Mouse (Mus musculus) fibroblast of lung, adult 2 months (primary cell): ENCODE measurements around the gene Fam243.

ENCODE experiments used
- DNase-seq: peaks from one replicate; pipeline ENCODE4 v3.0.0-alpha.2; 2011; ENCODE audit warnings: low read depth

The Fam243 gene

DNA sequence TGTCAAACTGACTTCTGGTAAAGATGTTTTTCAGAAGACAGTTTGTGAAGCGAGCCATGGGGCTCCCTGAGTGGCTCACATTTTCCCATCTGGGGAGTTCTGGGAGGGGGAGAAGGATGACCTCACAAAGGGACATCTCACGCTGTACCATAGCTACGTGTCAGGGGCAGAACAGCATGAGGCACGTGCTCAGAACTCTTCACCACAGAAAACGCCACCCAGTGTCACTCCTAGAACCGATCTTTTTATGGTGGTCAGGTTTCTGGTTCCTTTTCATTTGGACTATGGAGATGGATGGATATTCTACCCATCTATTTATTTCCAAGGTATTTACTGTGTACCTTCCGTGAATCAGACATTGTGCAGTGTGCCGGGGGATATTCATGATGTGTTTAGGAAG lies at the start of gene Fam243:
TSS of gene Fam243 (minus strand) at position 101 of the 400 bp plus-strand sequence.
- DNase-seq: no peak

GRCm38 (mm10) chr16:92369260-92369659 lies 48.0 kb upstream of the Fam243 start:
- peak; percentile 68 for DNase-seq

- no peak for DNase-seq
Measured at GRCm38 (mm10) chr16:92365477-92365876, 44.2 kb upstream of the Fam243 start.

DNA sequence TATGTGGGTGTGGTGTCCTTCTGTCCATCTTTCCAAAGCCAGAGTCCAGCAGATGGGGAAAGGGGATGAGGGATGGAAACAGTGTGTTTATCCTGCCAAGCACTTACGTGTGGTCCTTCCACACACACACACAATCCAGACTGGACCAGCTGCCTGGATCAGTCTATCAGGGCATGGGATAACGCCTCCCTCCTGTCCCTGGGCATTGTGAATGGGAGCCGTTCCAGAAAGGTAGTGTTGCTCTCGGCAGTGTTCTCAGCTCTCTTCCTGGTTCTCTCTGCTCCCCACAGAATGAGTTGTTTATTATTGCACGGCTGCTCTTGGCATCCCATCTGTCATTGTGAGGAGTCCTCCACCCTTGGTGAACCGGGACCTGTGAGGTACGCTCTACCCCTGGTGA lies 39.5 kb upstream of the Fam243 start:
- no peak for DNase-seq

GRCm38 (mm10) chr16:92359229-92359628 lies 38.0 kb upstream of the Fam243 start, which contains the start of gene Kcne1:
Gene Kcne1 (minus strand): TSS chr16:92359468.
- DNase-seq: no peak

- no peak for DNase-seq
Measured at GRCm38 (mm10) chr16:92358734-92359133, 37.5 kb upstream of the Fam243 start.

GRCm38 (mm10) chr16:92357566-92357965 lies 36.3 kb upstream of the Fam243 start:
- no peak for DNase-seq

DNA sequence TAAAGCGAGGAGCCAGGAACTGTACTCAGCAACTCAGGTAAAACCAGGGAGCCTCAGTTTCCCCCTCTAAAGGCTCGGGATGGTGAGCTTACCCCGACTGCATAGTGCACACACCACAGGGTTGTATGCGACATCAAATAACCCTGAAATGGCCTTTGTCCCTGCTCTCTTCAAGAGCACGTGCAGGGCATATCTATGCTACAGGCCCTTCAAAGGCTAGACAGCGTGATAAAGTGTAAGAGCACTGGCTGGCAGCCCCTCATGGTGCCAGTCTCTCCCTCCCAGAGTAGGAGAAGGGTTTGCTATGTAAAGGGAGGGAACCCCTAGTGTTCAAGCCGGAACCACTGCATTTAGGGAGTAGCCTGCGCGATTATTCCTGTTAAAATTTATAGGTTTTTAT lies 35.8 kb upstream of the Fam243 start:
- DNase-seq: no peak

GRCm38 (mm10) chr16:92355982-92356381 lies 34.7 kb upstream of the Fam243 start:
- no peak for DNase-seq

DNA sequence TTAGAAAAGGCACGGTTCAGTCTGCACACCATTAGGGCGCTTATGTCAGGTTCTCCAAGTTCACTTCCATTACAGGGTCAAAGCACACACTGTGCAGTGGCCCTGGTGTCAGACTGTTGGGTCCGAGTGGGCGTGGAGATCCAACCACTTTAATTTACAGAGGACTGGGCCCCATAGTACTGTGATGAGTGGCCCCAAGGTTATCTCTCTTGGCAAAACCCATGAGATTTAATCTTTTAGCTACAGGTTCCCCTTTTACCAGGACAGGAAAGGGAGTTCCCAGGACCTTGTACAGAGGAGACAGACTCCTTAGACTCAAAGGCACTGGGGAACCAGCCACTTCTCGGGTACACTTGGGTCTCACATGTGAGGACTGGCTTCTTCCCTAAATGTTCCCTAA lies 34.1 kb upstream of the Fam243 start:
- no peak for DNase-seq

- DNase-seq: no peak
Measured at GRCm38 (mm10) chr16:92353897-92354296, 32.7 kb upstream of the Fam243 start.

GRCm38 (mm10) chr16:92353295-92353694 lies 32.1 kb upstream of the Fam243 start:
- no peak for DNase-seq

DNA sequence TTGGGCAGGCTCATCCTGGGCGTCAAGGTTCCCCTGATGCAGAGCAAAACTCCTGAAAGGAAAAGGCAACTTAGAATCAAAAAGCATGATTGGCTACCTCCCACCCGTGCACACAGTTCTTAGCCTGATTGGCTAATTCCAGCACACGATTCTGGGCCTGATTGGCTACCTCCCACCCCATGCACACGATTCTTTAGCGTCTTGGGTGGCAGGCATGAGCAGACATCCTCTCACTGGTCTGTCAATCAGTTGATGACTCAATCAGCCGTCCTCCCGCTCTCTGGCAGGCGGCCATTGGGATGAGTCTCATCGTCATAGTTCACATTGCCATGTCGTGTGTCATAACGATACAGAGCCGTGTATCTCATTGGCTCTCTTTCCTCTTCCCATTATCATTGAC lies 27.7 kb upstream of the Fam243 start:
- no peak for DNase-seq

DNA sequence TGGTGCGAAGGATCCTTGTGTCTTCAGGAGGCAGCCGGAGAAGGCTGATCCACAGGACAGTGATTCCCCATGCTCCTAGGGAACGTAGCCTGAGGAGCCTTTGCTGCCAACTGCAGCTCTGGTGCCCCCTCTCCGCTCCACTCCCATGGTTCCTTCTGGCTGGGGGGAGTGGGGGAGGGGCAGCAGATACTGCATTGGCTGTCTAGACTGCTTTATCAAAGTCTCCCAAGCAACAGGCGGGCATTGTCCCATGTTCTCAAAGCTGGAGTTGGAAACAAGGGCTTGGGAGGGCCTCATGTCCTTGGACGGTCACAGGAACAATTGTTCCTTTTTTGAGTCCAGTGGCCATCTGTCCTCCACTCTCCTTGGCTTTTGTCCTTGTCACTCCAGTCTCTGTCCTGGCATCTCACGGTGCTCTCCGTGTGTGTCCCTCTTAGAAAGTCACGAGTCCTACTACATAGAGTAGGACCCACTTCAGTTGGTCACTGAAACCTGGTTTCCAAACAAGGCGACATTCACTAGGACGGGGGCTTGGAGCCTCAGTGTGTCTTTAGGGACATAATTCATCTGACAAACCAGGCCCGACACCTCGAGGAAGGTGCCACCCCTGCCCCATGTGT lies 25.2 kb upstream of the Fam243 start:
- DNase-seq: no peak

DNA sequence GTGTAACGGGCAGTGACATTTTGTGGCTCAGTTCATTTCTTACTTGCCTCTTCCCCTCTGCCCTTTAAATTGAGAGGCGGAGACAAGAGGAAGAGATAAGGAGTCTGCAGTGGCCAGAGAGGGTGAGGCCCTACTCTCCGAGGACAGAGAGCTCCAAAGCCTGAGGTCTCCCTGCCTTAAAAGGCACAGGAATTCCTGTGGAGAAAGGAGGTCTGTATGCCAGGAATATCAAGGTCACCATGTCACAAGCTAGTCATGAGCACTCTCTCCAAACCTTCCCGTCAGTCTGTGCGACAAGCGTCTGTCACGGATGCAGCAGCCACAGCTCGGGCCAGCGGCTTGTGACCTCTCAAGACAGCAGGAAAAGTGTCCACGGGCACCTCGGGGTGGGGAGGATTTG lies 23.9 kb upstream of the Fam243 start:
- DNase-seq: no peak

DNA sequence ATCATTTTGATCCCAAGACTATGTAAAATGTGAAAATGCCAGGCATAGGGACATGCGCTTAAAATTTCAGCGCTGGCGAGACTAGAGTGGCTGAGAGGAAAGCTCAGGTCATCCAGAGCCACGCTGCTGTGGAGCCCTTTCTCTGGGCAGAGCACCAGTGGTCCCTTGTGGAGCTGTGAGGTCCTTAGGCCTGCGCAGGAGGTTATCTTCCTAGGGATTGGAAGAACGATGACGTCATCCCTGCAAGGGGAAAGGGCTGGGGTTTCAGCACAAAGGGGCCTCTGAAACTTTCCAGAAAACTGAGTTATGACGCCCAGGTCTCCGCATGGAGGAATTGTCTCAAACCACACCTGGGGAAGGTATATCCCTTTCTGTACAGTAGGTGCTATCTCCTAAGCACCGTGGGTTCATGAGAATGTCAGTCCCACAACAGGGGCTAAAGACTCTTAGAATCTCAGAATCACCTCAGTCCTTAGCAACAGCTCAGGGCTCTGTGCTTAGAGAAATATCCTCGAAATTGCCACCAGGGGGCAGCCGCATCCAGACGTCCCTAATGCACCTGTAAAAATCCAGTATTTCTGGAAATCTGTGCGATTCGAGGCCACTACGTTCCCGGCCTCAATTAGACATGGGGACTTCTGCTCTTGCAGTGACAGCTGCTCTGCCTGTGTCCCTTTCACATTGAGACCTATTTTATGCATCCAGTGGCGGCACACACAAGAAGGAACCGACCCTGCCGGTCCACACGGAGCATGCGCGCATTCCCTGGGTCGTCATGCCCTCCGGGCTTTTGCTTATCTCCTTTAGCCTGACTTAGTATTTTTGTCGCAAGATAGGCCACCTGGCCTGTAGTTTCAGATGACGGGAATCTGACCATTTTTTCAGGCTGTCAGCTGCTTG lies 19.6 kb upstream of the Fam243 start:
- DNase-seq: peak; percentile 27

DNA sequence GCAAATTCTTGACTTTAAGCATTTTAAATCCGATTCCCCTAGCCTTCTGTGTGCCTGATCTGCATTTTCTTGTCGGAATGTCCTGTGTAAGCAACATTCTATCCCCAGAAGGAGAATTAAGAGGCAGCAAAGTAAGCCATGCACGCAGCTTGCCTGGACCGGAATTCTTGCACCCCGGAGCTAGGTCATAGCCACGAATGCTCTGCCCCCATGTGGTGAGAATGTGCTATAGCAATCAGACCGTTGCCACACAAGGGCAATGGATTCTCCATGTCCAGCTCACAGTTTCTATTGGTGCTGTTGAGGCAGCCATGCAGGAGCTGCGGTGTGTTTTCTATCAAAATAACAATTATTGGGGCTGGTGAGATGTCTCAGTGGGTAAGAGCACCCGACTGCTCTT lies 15.0 kb upstream of the Fam243 start:
- peak; percentile 43 for DNase-seq

GRCm38 (mm10) chr16:92334600-92334999 lies 13.4 kb upstream of the Fam243 start:
- DNase-seq: no peak

DNA sequence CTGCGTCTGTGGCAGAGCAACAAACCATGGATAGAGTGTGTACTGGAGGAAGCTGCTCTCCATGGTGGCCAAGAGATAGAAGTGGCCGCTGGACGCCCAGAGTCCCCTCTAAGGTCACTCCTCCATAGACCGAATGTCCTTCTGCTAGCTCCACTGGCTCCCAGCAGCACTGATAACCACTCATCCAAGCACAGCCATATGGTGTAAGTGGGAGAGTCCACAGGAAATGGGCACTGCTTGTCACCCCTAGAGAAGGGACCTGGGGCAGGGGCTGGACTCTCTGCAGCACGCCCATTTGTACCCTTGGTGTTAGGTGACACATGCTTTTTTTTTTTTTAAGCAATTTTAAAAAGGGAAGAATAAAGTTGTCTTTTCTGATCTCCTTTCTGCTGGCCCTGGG lies 9.7 kb upstream of the Fam243 start:
- no peak for DNase-seq

DNA sequence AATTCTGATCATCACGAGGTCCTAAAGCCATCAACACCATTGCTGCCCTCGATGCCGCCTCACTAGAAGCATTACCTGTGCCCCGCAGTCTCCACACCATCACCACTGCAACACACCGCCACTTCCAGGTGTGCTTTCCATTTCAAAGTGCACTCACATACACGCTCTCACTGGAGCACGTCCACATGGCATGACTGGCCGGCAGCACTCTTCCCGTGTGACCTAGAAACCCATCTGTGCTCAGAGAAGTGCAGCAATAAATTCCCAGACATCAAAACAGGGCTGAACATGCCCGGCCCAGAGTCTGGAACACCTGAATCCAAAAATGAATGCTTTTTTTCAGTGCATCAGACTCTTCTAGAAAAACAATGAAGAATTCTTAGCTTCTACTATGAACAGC lies 6.7 kb upstream of the Fam243 start:
- no peak for DNase-seq

- no peak for DNase-seq
Measured at GRCm38 (mm10) chr16:92325062-92325406, 3.8 kb upstream of the Fam243 start.

GRCm38 (mm10) chr16:92324309-92325061 lies 3.2 kb upstream of the Fam243 start:
- no peak for DNase-seq

DNA sequence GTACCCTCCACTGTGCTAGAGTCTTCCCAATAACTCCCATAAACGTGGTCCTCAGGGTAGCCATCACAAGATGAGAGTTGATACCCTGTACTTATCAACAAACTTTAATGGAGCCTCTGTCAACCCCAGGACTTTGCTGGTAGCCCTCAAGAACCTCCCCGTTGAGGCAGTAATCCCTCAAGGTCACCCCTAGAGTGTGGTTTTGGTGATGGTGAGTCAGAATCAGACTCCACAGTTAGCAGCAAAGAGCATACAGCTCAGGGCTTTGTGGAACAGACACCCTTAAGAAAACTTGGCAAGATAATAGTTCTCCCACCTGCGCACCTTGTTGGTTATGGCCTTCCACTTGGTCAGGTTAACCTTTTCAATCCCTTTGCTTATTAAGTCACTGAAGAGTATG lies 880 bp downstream of the Fam243 start:
- no peak for DNase-seq
